Mouse (Mus musculus): ENCODE measurements at regions not wholly inside any gene's neighbourhood (a gene's known extent, or its start where the extent isn't known, plus 50 kb on each side); places are given as distances from the start of the nearest gene placed in this dataset.

DNA sequence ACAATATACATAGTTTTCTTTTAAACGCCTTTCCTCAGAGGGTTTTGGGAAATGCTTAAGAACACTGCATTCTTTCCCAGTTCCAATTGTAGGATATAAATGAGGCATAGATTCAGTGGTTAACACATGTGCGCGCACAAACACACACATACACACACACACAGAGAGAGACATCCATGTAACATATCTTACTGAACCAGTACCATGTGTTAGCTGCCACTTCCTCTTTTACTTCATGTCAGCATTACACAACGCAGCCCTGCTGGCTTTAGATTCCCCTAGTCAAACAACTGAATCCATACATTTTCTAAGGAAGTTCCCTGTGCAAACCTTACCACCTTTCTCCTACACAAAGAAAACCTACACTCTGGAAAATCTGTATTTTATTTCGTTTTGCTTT lies 189.1 kb upstream of the Atp2b1 start:
- no peak for DNase-seq

DNA sequence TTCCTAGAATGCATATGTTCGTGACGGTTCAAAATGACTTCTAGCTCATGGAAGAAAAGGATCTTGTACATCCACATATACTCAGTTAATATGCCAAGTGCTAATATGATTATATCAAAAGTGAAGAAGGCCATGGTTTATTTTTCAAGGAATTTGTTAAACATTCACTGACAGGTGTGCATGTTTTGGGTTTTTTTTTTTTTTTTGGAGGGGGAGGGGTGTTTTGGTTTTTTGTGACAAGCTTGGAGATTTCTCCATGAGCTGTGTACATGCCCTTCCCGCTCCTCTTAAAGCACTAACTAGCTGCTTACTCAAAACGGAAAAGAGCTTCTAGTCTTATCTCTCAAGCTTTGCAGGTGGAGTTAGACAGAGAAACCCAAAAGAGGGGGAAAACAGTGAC lies 187.1 kb upstream of the Atp2b1 start:
- DNase-seq = no peak

DNA sequence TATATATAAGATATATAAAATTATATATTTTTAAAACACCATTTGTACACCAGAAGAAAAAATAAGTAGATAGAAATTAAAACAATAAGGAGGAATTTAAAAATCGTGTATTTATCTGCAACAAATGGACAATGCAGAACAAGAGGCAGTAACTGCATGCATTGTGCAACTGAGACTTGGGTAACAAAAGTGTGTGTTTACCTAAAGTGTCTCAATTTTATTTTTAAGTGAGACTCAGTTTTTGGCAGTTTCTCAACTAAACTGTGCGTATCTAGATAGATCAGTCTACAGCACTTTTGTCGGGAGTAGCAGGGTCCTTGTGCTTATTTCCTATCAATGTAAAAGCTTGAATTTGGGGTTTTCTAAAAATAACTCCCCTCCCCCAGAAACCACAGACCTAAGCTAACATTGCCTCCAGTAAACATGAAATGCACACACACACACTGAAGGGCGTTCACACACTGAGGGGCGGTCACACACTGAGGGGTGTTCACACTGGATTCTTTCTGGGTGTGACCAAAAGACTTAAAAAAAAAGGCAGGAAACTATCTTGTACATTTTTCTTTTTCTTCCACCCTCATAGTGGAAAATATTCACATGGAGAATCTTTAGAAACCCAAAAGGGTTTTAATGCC lies 185.7 kb upstream of the Atp2b1 start:
- no peak for DNase-seq

DNA sequence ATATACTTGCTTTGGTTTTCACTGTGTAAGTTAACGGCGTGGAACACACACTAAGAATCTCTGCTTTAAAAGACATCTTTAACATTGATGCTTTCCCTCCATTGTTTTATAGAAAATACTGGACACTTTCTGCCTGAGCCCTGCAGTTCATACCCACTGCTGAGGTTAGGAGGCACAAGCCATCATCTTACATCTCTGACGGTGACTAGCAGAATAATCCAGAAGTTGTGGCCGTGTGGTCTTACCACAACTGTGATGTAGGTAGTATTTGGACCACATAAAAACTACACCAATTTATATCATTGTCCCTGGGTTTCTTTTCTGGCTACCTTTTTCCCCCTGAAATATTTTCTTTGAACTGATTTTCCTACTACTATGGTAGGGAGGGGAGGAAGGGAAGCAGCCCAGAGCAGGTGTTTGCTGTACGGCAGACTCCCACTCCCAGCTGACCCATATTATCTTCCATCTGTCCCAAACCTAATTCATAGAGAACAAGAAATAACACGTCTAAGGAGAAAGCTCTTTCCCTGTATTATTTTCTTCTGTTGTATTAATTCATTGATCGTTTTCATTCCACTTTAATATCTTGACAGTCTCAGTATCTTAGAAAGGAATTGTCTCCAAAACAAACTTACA lies 180.1 kb upstream of the Atp2b1 start:
- DNase-seq = no peak

DNA sequence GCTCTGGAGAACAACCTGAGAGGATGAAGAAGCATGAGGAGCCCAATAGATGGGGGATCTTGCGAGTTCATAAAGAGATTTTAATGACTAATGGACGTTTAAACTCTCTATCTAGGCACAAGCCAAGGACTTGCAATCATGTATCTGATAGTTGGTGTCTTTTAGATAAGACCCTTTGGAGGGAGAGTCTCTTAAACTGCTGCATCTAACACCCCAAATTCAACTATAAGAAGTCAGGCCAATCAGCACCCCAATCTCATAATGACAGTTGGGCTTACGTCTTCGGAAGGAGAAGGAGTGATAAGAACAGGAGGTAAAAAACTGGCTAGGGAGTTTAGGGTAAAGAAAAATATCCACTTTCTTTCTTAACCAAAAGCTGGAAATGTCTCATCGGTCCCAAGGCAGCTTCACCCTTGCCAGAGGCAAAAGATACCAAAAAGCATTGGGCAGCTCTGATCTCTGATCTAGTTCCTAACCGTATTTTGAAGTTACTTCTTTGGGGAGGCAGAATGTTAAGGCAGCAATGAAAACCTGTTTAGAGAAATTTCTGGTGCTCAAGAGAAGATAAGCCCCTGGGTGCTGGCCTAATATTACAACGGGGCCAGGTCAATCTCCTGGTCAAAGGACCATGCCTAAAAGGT lies 173.6 kb upstream of the Atp2b1 start:
- DNase-seq = no peak

DNA sequence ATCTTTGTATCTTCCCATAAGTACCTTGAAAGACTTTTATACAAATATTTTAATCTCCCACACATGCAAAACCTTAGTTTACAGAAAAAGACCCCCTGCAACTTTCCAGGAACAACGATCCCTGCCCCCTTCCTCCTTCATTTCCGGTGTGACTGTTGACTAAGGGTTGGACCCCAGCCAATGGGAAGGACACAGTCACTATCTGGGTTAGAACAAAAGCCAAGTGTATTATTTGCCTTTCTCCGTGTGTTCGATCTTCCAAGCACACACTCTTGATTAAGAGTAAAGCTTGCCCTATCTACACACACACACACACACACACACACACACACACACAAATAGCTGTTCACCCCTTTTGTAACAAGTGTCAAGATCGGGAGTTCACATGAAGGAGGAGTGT lies 172.8 kb upstream of the Atp2b1 start:
- no peak for DNase-seq

DNA sequence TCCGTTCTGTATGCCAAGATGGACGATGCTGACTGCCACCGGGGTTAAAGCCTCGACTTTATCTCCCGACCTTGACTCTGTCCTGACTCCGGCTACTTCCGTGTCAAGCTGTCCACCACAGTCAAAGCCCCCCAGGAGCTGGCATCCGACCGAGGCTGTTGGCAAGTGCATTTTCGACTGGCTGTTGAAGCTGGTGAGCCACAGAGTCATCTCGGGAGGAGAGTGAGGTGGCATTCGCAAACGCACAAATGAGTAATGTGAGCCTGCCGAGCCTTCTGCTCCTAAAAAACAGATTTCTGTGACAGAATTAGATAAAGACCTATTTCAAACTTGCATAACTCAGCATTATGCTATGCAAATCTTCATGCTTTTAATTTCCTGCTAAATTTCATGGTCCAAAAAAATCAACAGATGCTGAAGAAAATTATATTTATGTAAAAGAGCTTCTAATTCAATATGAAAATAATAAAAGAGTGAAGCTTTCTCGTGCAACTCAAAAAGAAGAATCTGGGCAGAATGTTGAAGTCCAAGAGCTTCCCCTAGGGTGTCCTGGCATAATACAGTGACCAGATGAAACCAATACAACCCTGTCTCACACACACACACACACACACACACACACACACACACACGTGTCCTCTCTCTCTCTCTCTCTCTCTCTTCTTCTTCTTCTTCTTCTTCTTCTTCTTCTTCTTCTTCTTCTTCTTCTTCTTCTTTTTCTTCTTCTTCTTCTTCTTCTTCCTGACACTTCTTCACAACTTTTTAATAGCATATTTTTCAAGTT lies 171.2 kb upstream of the Atp2b1 start:
- DNase-seq = no peak

DNA sequence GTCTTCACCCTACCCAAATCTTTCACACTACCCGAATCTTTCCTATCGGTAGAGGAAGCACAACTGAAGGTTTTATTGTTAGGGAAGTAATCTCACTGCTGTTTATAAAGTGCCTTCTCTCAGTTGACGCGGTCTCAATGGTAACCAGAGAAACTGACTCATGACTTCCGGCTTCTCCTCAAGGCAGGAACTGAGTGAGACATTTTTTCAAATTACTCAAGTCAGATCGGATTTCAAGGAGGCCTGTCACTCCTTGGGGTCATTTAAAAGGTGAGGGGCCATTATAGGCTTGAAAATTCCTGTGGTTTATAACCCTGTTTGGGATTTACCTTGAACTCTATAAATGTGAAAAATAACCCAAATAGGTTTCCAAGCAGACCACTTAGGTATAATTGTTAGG lies 170.0 kb upstream of the Atp2b1 start:
- no peak for DNase-seq

DNA sequence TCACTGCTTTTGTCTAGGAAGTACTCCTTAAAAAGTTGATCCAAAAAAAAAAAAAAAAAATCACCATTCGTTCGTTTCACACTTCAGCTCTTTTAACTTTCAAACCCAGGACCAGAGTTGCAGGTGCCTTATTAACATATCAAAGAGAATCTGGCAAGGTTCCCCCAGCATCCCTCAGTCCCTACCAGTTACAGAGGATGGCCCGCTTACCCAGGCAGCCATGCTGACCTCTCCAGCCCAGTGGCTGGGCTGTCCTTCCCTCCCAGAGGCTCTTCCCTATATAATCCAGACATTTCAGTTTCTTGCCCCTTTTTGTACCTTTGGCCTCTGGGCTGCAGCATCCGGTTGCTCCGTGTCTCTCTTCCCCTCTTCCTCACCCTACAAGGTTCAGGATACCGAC lies 169.5 kb upstream of the Atp2b1 start:
- no peak for DNase-seq

DNA sequence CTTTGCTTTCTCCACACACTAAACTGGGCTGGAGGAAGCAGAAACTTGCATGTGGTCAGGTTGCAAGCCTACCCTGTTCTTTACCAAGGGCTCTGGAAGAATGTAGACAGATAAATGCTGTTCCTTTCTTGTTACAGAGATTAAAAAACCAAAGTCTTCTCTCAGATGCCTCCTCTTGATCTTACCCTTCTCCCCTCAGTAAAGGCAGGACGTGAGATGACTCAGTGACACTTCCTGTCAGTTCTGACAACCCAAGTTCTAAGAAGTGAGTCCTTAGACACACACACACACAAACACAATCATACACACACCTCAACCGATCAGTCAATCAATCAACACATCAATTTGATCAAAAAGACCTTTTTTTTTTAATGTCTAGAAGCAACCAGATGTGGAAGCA lies 168.8 kb upstream of the Atp2b1 start:
- DNase-seq = no peak

DNA sequence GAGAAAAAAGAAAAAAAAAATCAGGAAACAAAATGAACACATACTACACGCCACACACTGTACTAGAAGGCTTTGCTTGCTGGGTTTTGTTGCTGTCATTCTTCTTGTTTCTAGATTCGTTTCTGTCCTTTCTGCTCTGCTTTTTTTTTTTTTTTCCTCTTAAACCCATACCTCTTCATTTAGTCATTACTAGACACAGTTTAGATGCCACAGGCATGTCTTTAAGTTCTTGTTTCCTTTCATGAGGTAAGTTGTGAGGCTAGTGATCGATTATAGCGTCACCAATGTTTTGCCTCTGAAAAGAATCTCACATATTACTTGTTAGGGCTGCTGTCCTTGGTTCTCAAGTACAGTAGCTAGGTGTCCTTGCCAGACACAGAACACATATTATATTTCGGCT lies 168.3 kb upstream of the Atp2b1 start:
- no peak for DNase-seq

DNA sequence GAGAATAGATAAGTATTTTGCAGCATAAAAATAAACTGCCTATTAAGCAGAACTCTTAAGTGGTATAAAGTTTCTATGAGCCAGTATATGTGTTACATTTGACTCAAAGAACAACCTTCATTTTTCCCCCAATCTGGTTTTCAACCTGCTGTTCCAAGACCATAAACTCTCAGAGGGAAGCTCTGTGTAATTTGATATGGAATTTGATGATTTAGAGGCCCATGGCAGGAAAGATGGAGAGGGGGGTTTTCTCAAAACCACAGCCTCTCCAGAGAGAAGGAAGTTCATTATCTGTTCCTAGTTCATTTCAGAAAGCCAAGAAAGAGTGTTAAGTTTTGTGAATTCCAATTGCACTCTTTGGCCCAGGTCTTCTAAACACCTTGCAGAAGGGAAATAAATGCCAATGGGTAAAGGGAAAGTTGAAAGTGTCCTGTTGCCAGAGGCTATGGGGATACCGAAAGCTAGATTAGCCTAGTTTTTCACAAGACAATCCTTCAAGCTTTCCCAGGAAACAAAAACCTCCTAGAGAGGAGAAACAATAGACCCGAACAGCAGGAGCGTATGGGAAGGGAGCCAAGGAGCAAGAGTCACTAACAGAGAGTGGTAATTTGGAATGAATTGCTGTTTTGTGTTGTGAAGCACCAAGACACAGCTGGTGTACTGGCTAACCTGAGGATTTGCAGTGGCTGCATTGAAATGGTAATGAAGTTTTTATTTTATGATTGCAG lies 165.2 kb upstream of the Atp2b1 start:
- DNase-seq = no peak

DNA sequence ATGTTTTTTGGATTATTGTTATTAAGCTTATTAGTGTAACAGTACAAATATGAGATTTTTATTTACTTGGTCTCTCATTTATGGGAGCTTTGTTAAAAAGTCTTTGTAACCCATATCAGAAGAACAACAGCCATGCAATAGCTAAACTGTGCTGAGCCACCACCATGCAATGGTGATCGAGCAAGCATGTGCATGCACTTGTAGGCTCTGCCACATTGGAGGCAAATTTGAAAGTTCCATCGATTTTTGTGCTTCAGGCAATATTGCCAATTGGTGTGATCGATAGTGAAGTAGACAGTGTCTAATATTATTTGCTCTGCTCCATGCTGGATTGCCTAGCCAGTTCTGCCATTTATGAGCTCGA lies 164.6 kb upstream of the Atp2b1 start:
- DNase-seq = no peak

DNA sequence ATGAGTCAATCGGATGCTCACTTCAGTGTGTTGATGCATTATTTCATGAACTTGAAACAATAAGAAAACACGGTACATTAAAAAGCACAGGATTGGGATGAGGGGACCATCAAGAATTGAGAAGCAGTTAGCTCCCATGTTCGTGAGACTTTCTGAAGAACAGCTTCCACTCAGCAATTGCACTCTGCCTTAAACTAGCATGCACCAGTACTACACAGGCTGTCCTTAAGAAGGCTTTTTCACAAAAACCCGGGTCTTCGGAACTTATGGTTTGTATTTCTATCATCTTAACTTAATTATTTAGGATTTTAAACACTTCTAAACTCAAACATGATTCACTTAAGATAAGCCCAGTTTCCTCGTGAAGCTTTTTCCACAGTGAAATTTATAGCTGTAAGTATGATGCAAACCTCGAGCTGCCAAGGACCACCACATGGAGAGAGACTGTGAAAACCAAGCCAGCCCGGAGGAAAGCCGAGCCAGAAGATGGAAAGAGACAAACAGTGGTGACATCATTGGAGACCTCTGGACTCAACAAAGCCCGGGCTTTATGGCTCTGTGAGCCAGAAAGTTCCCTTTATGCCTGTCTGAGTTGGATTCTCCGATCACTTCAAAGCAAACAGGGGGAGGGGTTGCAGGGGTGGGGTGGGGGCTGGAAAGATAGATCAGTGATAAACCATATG lies 162.7 kb upstream of the Atp2b1 start:
- no peak for DNase-seq

DNA sequence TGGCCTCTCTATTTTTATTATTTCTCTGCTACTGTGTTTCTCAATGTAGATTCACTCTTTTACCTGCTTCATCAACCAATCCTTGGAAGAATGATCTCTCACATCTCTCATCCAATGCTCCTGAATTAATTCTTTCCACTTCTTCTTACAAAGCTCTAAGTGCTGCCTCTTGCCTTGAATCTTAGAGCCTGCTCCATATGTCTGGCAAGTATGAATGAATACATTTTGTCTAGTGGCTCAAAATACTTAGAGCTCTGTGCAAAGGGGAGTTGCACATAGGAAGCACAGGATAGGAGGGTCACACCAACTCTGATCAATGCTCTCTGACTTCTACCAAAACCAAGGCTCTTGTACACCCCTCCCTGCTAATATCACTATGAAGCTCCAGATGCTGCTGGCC lies 153.1 kb upstream of the Atp2b1 start:
- DNase-seq = no peak

DNA sequence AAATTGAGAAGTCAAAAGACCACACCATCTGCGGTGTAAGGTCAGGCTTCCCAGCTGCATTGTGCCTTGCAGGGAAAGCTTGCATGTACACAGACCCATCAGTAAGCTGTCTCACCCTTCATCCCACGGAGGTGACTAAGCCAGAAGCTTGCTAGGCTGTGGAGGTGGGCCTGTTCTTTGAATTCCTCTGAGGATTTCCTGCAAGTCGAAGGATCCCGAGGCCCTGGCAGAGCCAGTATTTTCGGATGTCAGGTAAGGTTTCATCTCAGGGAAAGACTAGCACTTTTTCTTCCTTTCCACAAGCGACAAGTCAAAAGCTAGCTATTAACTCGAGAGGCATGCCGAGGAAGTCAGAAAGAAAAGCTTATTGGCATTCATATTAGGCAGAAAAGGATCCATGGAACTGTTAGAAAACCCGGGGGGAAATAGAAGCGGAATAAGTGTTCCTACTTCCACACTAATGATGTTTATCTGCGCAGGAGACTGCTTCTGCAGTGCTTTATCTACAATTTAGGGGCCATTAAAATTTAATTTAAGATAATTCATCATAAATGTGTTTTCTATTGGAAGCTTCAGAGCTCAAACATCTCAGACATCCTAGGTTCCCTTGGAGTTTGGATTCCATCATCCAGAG lies 148.3 kb upstream of the Atp2b1 start:
- DNase-seq = no peak

DNA sequence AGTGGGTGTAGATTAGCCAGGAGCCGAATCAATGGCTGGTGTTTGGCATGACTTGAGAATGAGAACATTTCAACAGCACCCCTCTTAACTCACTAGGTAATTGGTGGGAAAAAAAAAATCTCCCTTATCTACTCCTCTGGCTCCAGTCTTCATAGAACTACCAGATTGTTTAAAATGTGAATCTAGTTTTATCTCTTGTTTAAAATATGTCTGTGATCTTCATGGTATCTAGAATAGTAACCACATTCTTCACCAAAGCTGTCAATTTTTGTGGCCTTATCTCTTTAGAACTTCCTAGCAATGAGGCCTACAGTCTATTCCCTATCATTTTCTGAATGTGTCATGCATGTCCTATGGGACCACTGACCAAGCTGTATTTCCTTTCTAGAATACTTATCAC lies 134.4 kb upstream of the Atp2b1 start:
- no peak for DNase-seq

DNA sequence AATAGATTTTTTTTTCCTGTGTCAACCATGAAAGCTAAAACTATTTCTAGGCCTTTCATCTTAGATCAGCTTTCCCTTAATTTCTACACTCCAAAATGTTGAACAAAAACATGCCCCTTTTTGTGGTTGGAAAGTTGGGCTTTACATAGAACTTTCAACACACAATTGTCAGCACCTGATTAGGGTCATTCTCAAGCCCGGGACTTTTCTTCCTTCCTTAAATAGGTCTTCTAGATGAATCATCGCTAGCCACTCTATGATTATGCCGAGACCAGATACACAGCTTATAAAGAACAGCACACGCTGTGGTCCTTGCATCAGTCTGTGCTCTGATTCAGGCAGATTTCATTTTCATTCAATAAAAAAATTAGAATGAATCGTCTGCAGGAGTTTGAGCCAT lies 133.3 kb upstream of the Atp2b1 start:
- DNase-seq = no peak

DNA sequence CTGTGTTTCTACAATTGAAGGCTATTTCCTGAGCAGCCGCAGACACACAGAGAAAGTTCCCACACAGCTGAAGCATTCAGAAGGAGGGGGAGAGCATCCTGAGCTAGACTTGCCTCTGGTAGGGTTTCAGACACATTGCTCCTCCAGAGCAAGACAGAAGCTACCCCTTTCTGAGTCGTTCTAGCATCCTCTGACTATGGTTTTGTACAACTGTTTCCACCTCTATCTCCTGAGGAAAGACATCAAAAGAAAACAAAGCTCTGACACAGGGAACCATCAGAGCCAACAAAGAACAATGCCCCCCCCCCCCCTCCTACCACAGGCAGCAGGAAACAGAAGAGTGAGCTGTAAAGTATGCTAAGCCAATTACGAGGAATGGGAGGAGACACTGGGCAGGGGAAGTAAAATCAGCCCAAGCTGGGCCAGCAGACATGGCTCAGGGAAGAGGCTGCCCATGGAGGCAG lies 132.3 kb upstream of the Atp2b1 start:
- DNase-seq = no peak

DNA sequence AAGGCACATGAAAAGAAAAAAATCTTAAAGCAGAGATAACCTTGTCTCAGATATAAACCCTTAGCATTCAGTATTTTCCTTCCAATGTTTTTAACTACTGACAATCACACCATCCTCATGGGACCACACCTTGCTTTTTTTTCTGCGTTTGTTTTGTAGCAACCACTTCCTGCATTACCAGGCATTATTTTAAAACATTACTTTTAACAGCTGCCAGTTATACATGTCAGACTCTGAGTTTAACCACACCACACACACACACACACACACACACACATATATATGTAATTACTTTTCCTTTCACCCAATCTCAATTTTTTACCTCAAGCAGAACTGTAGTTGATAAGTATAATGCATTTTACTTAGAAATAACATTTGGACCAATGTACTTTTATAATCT lies 128.8 kb upstream of the Atp2b1 start:
- DNase-seq = no peak

DNA sequence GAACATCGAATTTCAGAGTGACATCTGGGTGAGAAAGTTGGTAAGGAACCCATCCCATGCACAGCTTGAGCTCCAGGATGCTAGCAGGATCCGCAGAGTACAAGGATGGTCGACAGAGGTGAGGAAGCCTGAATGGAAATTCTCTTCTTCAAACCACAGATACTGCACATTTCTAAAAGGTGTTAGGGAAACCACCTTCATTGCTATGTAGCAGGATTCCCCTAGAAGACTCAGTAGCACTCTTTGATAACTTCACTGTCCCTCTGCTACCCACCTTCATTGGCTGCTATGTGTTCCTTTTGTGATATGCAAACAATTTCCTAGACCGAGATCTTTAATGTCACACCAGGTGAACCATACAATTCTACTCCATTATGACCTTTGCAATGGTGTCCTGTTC lies 128.1 kb upstream of the Atp2b1 start:
- no peak for DNase-seq

DNA sequence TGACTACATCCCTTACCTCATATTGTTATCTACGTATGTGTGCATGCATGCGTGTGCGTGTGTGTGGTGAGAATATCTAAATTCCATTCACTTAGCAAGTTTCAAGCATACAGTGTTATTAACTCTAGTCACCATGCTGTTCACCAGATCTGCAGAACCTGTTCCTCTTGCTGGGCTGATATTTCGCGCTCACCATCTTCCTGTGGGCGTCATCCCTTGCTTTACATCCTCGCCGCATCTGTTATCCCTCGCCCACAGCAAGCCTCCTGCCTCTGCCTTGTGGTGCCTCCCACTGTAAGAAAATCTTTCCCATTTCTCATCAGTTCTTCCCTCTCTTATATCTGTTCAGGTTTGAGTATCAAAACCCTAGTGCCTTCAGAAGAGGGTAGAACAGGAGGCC lies 124.4 kb upstream of the Atp2b1 start:
- no peak for DNase-seq

Measured in spleen, adult 18-20 months (tissue).